Mouse (Mus musculus) heart, adult 2 months (tissue): ENCODE measurements around the gene Nsun7.

Source experiments
- CTCF ChIP-seq: fragments of 200-600 bp; IDR thresholded peaks from 2 replicates; pipeline ENCODE4 v1.8.1; 2022; ENCODE audit warnings: antibody characterized with exemption, mild to moderate bottlenecking, moderate library complexity
- EP300 ChIP-seq: fragments of 200-500 bp; IDR thresholded peaks from 2 replicates; pipeline ENCODE4 v1.6.1; 2011; ENCODE audit warnings: low read depth, low read length, control low read depth; ENCODE audit not compliant: insufficient read depth
- POLR2A ChIP-seq: fragments of 200-500 bp; IDR thresholded peaks from 2 replicates; pipeline ENCODE4 v1.6.1; 2011; ENCODE audit warnings: mild to moderate bottlenecking, low read depth, low read length, control low read depth; ENCODE audit not compliant: insufficient read depth

- TF ChIP-seq POLR2A (no peak), CTCF (no peak), EP300 (no peak)
Measured at GRCm38 (mm10) chr5:66337025-66337968, 77.6 kb downstream of the Nsun7 start.
